Mouse (Mus musculus) CH12.LX (cell line): ENCODE results near the gene Spsb4. TPM values are rescaled to one million over a fixed set of nuclear protein-coding genes. Genes with fewer than 3 reads are reported as not detected.

Experiments
- DNase-seq: peaks from one replicate; pipeline ENCODE4 v3.0.0-alpha.2; 2013; ENCODE audit errors: extremely low read depth
- H3K27ac ChIP-seq: 2 replicates; pipeline ENCODE4 v1.5.1; 2012; ENCODE audit warnings: low read depth, mild to moderate bottlenecking, control low read depth, moderate library complexity; ENCODE audit not compliant: insufficient read depth
- H3K27me3 ChIP-seq: replicated peaks from 2 replicates; pipeline ENCODE3; 2012; ENCODE audit warnings: inconsistent platforms
- H3K36me3 ChIP-seq, 2 experiments: replicated peaks in 1 of 2; 2 replicates each; pipeline versions ENCODE3 to v1.6.1; 2012; ENCODE audit warnings: inconsistent platforms in 1 of 2, low read length in 1 of 2, mild to moderate bottlenecking in 1 of 2, mixed read lengths in 1 of 2, moderate library complexity in 1 of 2; ENCODE audit not compliant: control insufficient read depth in 1 of 2, insufficient read depth in 1 of 2
- H3K4me1 ChIP-seq, 2 experiments: 2 replicates each; pipeline ENCODE4 v1.6.1; 2012; ENCODE audit warnings: inconsistent platforms in 1 of 2, moderate library complexity in 1 of 2; ENCODE audit not compliant: insufficient read depth in 2 of 2, control insufficient read depth in 1 of 2
- H3K4me2 ChIP-seq: 2 replicates; pipeline ENCODE4 v1.6.1; 2012; ENCODE audit warnings: low read depth, mild to moderate bottlenecking, control low read depth; ENCODE audit not compliant: poor library complexity, insufficient read depth, severe bottlenecking
- H3K4me3 ChIP-seq, 3 experiments: fragments of 150-350 bp in 1 of 3; sonication (generic) in 1 of 3; replicated peaks in 1 of 3; 2 replicates each; pipeline versions ENCODE3 to v1.5.1; 2011 to 2012; ENCODE audit warnings: low read depth in 2 of 3, low read length in 2 of 3, mild to moderate bottlenecking in 2 of 3, moderate library complexity in 2 of 3, control low read depth in 1 of 3, improper control_type of control experiment in 1 of 3, inconsistent platforms in 1 of 3, mixed read lengths in 1 of 3; ENCODE audit not compliant: poor library complexity in 1 of 3
- H3K79me2 ChIP-seq: replicated peaks from 2 replicates; pipeline ENCODE4 v1.6.1; 2012; ENCODE audit warnings: mild to moderate bottlenecking, moderate library complexity; ENCODE audit not compliant: control insufficient read depth, poor library complexity, insufficient read depth, severe bottlenecking; ENCODE audit errors: extremely low read depth
- H3K9ac ChIP-seq: 2 replicates; pipeline ENCODE4 v1.6.1; 2012; ENCODE audit warnings: low read depth, mild to moderate bottlenecking, control low read depth, moderate library complexity; ENCODE audit not compliant: insufficient read depth
- H3K9me3 ChIP-seq: replicated peaks from 2 replicates; pipeline ENCODE3; 2012; ENCODE audit warnings: low read length, inconsistent platforms, mixed read lengths
- BHLHE40 ChIP-seq: IDR thresholded peaks from 2 replicates; pipeline ENCODE4 v1.6.1; 2011; ENCODE audit warnings: mild to moderate bottlenecking, low read depth, low read length, improper control_type of control experiment
- CHD1 ChIP-seq: IDR thresholded peaks from 2 replicates; pipeline ENCODE4 v1.6.1; 2012; ENCODE audit warnings: low read depth, low read length, improper control_type of control experiment, inconsistent platforms
- CHD2 ChIP-seq: IDR thresholded peaks from 2 replicates; pipeline ENCODE4 v1.6.1; 2011; ENCODE audit warnings: low read length, improper control_type of control experiment
- CTCF ChIP-seq, 2 experiments: IDR thresholded peaks in 1 of 2; conservative IDR thresholded peaks in 1 of 2; 2 replicates each; pipeline ENCODE4 v1.5.1; 2011 to 2012; ENCODE audit warnings: low read depth in 2 of 2, low read length in 2 of 2, improper control_type of control experiment in 1 of 2, inconsistent platforms in 1 of 2, mild to moderate bottlenecking in 1 of 2, moderate library complexity in 1 of 2
- E2F4 ChIP-seq: IDR thresholded peaks from 2 replicates; pipeline ENCODE4 v1.6.1; 2011; ENCODE audit warnings: low read depth, low read length, improper control_type of control experiment; ENCODE audit not compliant: insufficient replicate concordance
- ELF1 ChIP-seq: IDR thresholded peaks from 2 replicates; pipeline ENCODE4 v1.6.1; 2014; ENCODE audit warnings: low read depth, mild to moderate bottlenecking, inconsistent platforms, low read length, improper control_type of control experiment
- EP300 ChIP-seq: IDR thresholded peaks from 2 replicates; pipeline ENCODE4 v1.6.1; 2011; ENCODE audit warnings: low read length, improper control_type of control experiment
- ETS1 ChIP-seq: conservative IDR thresholded peaks from 2 replicates; pipeline ENCODE4 v1.6.1; 2012; ENCODE audit warnings: low read depth, mild to moderate bottlenecking, inconsistent platforms, low read length, improper control_type of control experiment, moderate library complexity
- GABPA ChIP-seq: IDR thresholded peaks from 2 replicates; pipeline ENCODE4 v1.6.1; 2012; ENCODE audit warnings: low read depth, low read length, improper control_type of control experiment, inconsistent platforms; ENCODE audit not compliant: insufficient replicate concordance
- HCFC1 ChIP-seq: IDR thresholded peaks from 2 replicates; pipeline ENCODE4 v1.6.1; 2012; ENCODE audit warnings: low read depth, mild to moderate bottlenecking, inconsistent platforms, low read length, improper control_type of control experiment
- IRF4 ChIP-seq: IDR thresholded peaks from 2 replicates; pipeline ENCODE4 v1.6.1; 2014; ENCODE audit warnings: low read depth, mild to moderate bottlenecking, inconsistent platforms, low read length, improper control_type of control experiment
- JUN ChIP-seq: IDR thresholded peaks from 2 replicates; pipeline ENCODE4 v1.6.1; 2011; ENCODE audit warnings: low read depth, mild to moderate bottlenecking, low read length, improper control_type of control experiment, moderate library complexity; ENCODE audit not compliant: insufficient read depth
- JUND ChIP-seq: conservative IDR thresholded peaks from 2 replicates; pipeline ENCODE4 v1.6.1; 2011; ENCODE audit warnings: low read depth, low read length, improper control_type of control experiment
- KAT2A ChIP-seq: IDR thresholded peaks from 2 replicates; pipeline ENCODE4 v1.6.1; 2012; ENCODE audit warnings: low read length, improper control_type of control experiment, inconsistent platforms; ENCODE audit not compliant: insufficient replicate concordance
- MAFK ChIP-seq: IDR thresholded peaks from 2 replicates; pipeline ENCODE4 v1.6.1; 2011; ENCODE audit warnings: low read length, improper control_type of control experiment; ENCODE audit not compliant: insufficient replicate concordance
- MAX ChIP-seq: IDR thresholded peaks from 2 replicates; pipeline ENCODE4 v1.6.1; 2011; ENCODE audit warnings: low read length, improper control_type of control experiment
- MAZ ChIP-seq: IDR thresholded peaks from 2 replicates; pipeline ENCODE4 v1.6.1; 2012; ENCODE audit warnings: low read depth, mild to moderate bottlenecking, inconsistent platforms, low read length, improper control_type of control experiment, moderate library complexity
- MEF2A ChIP-seq: IDR thresholded peaks from 2 replicates; pipeline ENCODE4 v1.6.1; 2014; ENCODE audit warnings: low read depth, mild to moderate bottlenecking, inconsistent platforms, low read length, improper control_type of control experiment, borderline replicate concordance
- MXI1 ChIP-seq: IDR thresholded peaks from 2 replicates; pipeline ENCODE4 v1.6.1; 2011; ENCODE audit warnings: mild to moderate bottlenecking, low read depth, low read length, improper control_type of control experiment
- MYC ChIP-seq: IDR thresholded peaks from 2 replicates; pipeline ENCODE4 v1.6.1; 2011; ENCODE audit warnings: low read depth, mild to moderate bottlenecking, improper control_type of control experiment, low read length
- NELFE ChIP-seq: IDR thresholded peaks from 2 replicates; pipeline ENCODE4 v1.6.1; 2011; ENCODE audit warnings: low read depth, low read length, improper control_type of control experiment
- NRF1 ChIP-seq: IDR thresholded peaks from 2 replicates; pipeline ENCODE4 v1.6.1; 2014; ENCODE audit warnings: low read depth, mild to moderate bottlenecking, inconsistent platforms, low read length, improper control_type of control experiment, moderate library complexity
- PAX5 ChIP-seq: IDR thresholded peaks from 2 replicates; pipeline ENCODE4 v1.6.1; 2012; ENCODE audit warnings: low read length, inconsistent platforms, mixed read lengths
- POLR2A ChIP-seq: IDR thresholded peaks from 2 replicates; pipeline ENCODE4 v1.6.1; 2011; ENCODE audit warnings: low read depth, mild to moderate bottlenecking, improper control_type of control experiment, low read length
- POLR2AphosphoS2 ChIP-seq: IDR thresholded peaks from 2 replicates; pipeline ENCODE4 v1.6.1; 2011; ENCODE audit warnings: low read depth, low read length, improper control_type of control experiment
- RAD21 ChIP-seq: IDR thresholded peaks from 2 replicates; pipeline ENCODE4 v1.6.1; 2011; ENCODE audit warnings: low read depth, mild to moderate bottlenecking, low read length, improper control_type of control experiment, moderate library complexity
- RCOR1 ChIP-seq: conservative IDR thresholded peaks from 2 replicates; pipeline ENCODE4 v1.6.1; 2012; ENCODE audit warnings: low read depth, mild to moderate bottlenecking, inconsistent platforms, low read length, improper control_type of control experiment
- SIN3A ChIP-seq: IDR thresholded peaks from 2 replicates; pipeline ENCODE4 v1.6.1; 2012; ENCODE audit warnings: low read length, improper control_type of control experiment, inconsistent platforms
- SMC3 ChIP-seq: IDR thresholded peaks from 2 replicates; pipeline ENCODE4 v1.6.1; 2011; ENCODE audit warnings: low read depth, low read length, improper control_type of control experiment
- TBP ChIP-seq: conservative IDR thresholded peaks from 2 replicates; pipeline ENCODE4 v1.6.1; 2011; ENCODE audit warnings: low read depth, low read length, improper control_type of control experiment
- TCF12 ChIP-seq: IDR thresholded peaks from 2 replicates; pipeline ENCODE4 v1.6.1; 2014; ENCODE audit warnings: low read depth, mild to moderate bottlenecking, inconsistent platforms, low read length, improper control_type of control experiment
- UBTF ChIP-seq: IDR thresholded peaks from 2 replicates; pipeline ENCODE4 v1.6.1; 2012; ENCODE audit warnings: low read depth, mild to moderate bottlenecking, inconsistent platforms, low read length, improper control_type of control experiment, moderate library complexity
- USF1 ChIP-seq: IDR thresholded peaks from 2 replicates; pipeline ENCODE4 v1.6.1; 2014; ENCODE audit warnings: low read depth, mild to moderate bottlenecking, inconsistent platforms, low read length, improper control_type of control experiment
- USF2 ChIP-seq: conservative IDR thresholded peaks from 2 replicates; pipeline ENCODE4 v1.6.1; 2011; ENCODE audit warnings: low read depth, low read length, improper control_type of control experiment
- ZC3H11A ChIP-seq: IDR thresholded peaks from 2 replicates; pipeline ENCODE4 v1.6.1; 2012; ENCODE audit warnings: low read depth, mild to moderate bottlenecking, inconsistent platforms, low read length, improper control_type of control experiment
- ZKSCAN1 ChIP-seq: IDR thresholded peaks from 2 replicates; pipeline ENCODE4 v1.6.1; 2012; ENCODE audit warnings: low read depth, inconsistent platforms, low read length, improper control_type of control experiment, borderline replicate concordance
- ZMIZ1 ChIP-seq: IDR thresholded peaks from 2 replicates; pipeline ENCODE4 v1.6.1; 2012; ENCODE audit warnings: low read depth, mild to moderate bottlenecking, inconsistent platforms, low read length, improper control_type of control experiment
- ZNF384 ChIP-seq: IDR thresholded peaks from 2 replicates; pipeline ENCODE4 v1.6.1; 2012; ENCODE audit warnings: low read depth, low read length, improper control_type of control experiment, inconsistent platforms
- dilution Hi-C: fragments of 300-500 bp; cut with MboI; formaldehyde crosslinking; loops from 2 replicates; pipeline ENCODE4 v1.14.3; 2020; ENCODE audit warnings: low sequenced_read_pairs; ENCODE audit not compliant: extremely low pct_unique_long_range_greater_than_20kb, extremely low pct_ligation_motif_present
- in situ Hi-C: fragments of 300-500 bp; cut with MboI; formaldehyde crosslinking; loops from 3 replicates; pipeline ENCODE4 v1.14.3; 2019; ENCODE audit warnings: low sequenced_read_pairs, low pct_ligation_motif_present, low pct_unique_long_range_greater_than_20kb, mixed read lengths
- polyA plus RNA-seq: library from polyadenylated mRNA; unstranded; fragments of >175 nt; gene quantifications from 2 replicates; pipeline ENCODE4 v1.2.1, GENCODE M21; 2012; ENCODE audit warnings: low read depth; ENCODE audit not compliant: insufficient read length
- total RNA-seq, 2 experiments: library from RNA; depleted of rRNA; stranded (reverse); fragments of 300-350 nt in 1 of 2; fragments of >200 nt in 1 of 2; gene quantifications; 2 replicates each; pipeline ENCODE4 v1.2.3; 2012 to 2014

The Spsb4 gene
- total and polyA plus RNA-seq, 3 experiments, result not detected

DNA sequence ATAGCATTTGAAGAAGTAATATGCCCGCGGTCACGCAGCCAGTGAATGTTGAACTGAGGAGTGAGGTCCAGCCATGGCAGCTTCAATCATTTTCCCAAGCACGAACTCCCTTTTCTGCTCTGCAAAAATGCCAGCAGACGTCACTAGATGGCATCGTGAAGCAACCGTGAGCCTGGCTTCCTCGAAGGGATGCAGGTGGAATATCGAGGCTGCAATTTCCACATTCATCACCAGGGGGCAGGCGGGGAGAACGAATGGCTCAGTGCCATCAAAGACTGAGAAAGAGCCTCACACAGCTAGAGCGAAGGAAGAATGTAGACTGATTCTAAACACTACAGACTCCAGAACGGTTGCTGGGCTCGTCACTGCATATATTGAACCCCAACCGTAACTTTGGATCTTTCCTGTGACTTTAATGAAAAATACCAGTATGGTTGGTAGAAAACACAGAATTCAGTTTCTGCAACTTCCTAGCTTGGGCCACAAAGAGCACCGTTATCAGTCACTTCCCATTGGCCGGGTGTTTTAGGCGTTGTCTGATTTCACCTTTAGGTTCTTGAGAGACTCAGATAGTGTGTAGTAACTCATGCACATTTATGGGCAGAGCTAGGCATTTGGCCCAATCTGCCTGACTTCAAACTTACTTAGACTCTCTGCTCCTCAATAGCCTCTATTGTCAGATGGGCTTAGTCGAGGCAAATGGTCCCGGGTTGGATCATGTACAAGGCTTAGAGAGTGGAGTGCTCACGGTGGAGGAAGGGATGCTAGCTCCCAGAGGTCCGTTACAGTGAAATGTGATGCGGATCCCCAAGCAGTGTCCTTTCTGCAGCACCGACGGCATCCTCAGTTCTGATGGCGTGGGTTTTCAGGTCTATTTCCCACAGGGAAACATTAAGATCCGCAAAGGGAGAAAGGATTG is 101.8 kb downstream of the Spsb4 start:
- H3K36me3 ChIP-seq, result no peaks in the 10 kb centered on the region
- dilution Hi-C loops, result no loop called here
- in situ Hi-C loops, result no loop called here

GRCm38 (mm10) chr9:96916076-96916475 is 102.6 kb downstream of the Spsb4 start:
- Histone ChIP-seq H3K4me1 (no peaks in the 10 kb centered on the region), H3K27ac (no peak overlapping the region), H3K27me3 (peaks cover 6% of the 10 kb centered on the region), H3K4me2 (no peak overlapping the region), H3K36me3 (no peaks in the 10 kb centered on the region), H3K9me3 (peaks cover 15% of the 10 kb centered on the region), H3K79me2 (no peaks in the 10 kb centered on the region), H3K9ac (no peak overlapping the region), H3K4me3 (no peak overlapping the region)
- no peak for TF ChIP-seq MXI1
- in situ Hi-C loops, result no loop called here
- DNase-seq, result no peak
- dilution Hi-C loops, result no loop called here

More for the DNA sequence above, 101.8 kb downstream of the Spsb4 start:
- H3K27me3 ChIP-seq, result peaks cover 6% of the 10 kb centered on the region
- TF ChIP-seq USF2 (no peak), USF1 (no peak), CTCF (conservative IDR thresholded peaks at IDR 0.05 in 1 of 2, IDR thresholded peaks at IDR 0.05 in 1 of 2; ENCODE audit: low read depth in 2 of 2, low read length in 2 of 2) (peak; percentile 81 to 99), RCOR1 (no peak), POLR2AphosphoS2 (no peak), TBP (no peak), TCF12 (0 out of 2 replicates have a peak, but pooled peaks have one; percentile 29), RAD21 (peak; percentile 97), SIN3A (no peak), ZNF384 (no peak), ELF1 (peak; percentile 41; the same call in 1 of the 2 replicates), KAT2A (no peak), BHLHE40 (0 out of 2 replicates have a peak, but pooled peaks have one; percentile 11), UBTF (no peak), ZKSCAN1 (no peak), EP300 (no peak), MYC (no peak), IRF4 (peak; percentile 50; the same call in 1 of the 2 replicates), MEF2A (no peak), NRF1 (0 out of 2 replicates have a peak, but pooled peaks have one; percentile 16), ZMIZ1 (no peak), ETS1 (no peak), POLR2A (no peak), MXI1 (no peak), HCFC1 (no peak), PAX5 (no peak), SMC3 (peak; percentile 96), MAZ (no peak), CHD2 (no peak), GABPA (no peak), MAX (0 out of 2 replicates have a peak, but pooled peaks have one; percentile 37), E2F4 (no peak), NELFE (peak; percentile 69; the same call in 1 of the 2 replicates), MAFK (no peak), ZC3H11A (peak; percentile 64), JUN (no peak), JUND (0 out of 2 replicates have a peak, but pooled peaks have one; percentile 19), CHD1 (no peak)
- H3K79me2 ChIP-seq, result no peaks in the 10 kb centered on the region
- DNase-seq, result peak; percentile 89
- H3K9me3 ChIP-seq, result peaks cover 15% of the 10 kb centered on the region
- H3K4me2 ChIP-seq, result no peak overlapping the region; the same call in 1 of the 2 replicates
- no peaks in the 10 kb centered on the region for H3K4me1 ChIP-seq
- H3K4me3 ChIP-seq, result no peak overlapping the region
- no peak overlapping the region for H3K27ac ChIP-seq
- no peak overlapping the region for H3K9ac ChIP-seq
